Mouse (Mus musculus): ENCODE data around the gene Teddm1a. TPM values are rescaled to one million over a fixed set of nuclear protein-coding genes. Genes with fewer than 3 reads are reported as not detected.
"Not testable (repeated sequence)": the region's sequence is repeated elsewhere in the genome, so short reads cannot be mapped to it uniquely, and the experiment has no call there.

Gene Teddm1a
- polyA plus RNA-seq (2012; rRNA removed): not detected in 2 replicates

DNA sequence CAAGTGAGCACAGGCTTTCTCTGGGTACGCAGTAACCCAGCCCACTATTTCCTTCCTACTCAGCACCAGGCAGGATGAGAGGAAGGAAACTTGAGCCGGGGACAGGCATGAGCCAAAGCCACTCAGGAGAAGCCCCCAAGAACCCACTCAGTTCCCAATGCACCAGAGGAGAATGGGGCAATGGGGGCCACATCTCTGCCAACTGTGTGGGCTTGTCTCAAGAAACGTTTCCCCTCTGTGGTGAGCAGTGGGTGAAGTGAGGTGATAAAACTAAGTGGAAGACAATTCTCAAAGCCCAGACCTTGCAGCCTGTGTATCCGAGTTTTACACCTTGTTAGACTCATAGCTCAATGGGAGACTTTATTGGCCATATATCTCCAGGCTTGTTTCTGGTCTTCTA lies at the start of gene Teddm1a:
Teddm1a (plus strand) TSS at position 301 of the 400 bp plus-strand sequence.
- Histone ChIP-seq H3K4me1 (ENCODE audit: control insufficient read depth, insufficient read depth, insufficient read length, low read length) (no peaks in the 10 kb centered on the region), H3K36me3 (ENCODE audit: control insufficient read depth, insufficient read depth, low read length) (no peaks in the 10 kb centered on the region), H3K27ac (ENCODE audit: insufficient read depth, low read depth, low read length) (no peak within 1 kb of the TSS), H3K4me3 (ENCODE audit: low read depth, low read length) (no peak within 1 kb of the TSS), H3K27me3 (ENCODE audit: control insufficient read depth, insufficient read depth, low read length) (no peaks in the 10 kb centered on the region)
- WGBS: 68% methylated on average over 4 of the region's 4 CpGs
- no peak for TF ChIP-seq POLR2A (IDR thresholded peaks at IDR 0.05; ENCODE audit: low read depth, low read length)
- TF ChIP-seq CTCF (IDR thresholded peaks at IDR 0.05; ENCODE audit: extremely low read depth, insufficient read length, insufficient replicate concordance, low read depth, low read length): no peak

DNA sequence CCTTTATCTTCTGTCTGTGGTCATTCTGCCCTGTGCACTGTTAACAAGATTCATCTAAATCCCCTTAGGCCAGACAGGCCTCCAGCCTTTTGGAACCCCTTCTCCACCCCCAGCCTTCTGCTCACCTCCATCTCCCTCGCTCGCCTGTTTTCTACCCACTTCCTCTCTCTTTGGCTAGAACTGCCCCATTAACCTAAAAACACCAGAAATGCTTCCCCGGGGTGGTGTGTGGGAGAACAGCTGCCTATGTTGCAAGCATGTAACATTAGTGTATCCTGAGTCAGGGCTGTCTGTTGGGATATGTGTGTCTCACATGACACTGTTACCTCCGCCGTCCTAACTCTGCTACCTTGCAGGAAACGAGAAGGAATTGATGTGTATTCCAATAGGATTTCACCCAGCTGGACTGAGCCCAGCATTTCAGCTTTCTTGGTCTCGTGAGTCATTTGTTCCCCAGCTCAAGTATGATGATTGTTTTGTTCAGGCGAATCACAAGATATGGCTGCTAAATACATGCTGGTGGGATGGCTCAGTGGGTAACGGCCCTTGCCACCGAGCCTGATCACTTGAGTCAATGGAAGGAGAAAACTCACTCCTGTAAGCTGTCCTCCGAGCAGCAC lies 49.3 kb upstream of the Teddm1a start:
- WGBS: 84% methylated on average over 11 of the region's 11 CpGs
- Histone ChIP-seq H3K4me1 (ENCODE audit: control insufficient read depth, insufficient read depth, insufficient read length, low read length) (no peaks in the 10 kb centered on the region), H3K4me3 (ENCODE audit: low read depth, low read length) (no peak overlapping the region), H3K27ac (ENCODE audit: insufficient read depth, low read depth, low read length) (no peak overlapping the region), H3K36me3 (ENCODE audit: control insufficient read depth, insufficient read depth, low read length) (no peaks in the 10 kb centered on the region), H3K27me3 (ENCODE audit: control insufficient read depth, insufficient read depth, low read length) (no peaks in the 10 kb centered on the region)
- TF ChIP-seq POLR2A (IDR thresholded peaks at IDR 0.05; ENCODE audit: low read depth, low read length) (no peak), CTCF (IDR thresholded peaks at IDR 0.05; ENCODE audit: extremely low read depth, insufficient read length, insufficient replicate concordance, low read depth, low read length) (no peak)

DNA sequence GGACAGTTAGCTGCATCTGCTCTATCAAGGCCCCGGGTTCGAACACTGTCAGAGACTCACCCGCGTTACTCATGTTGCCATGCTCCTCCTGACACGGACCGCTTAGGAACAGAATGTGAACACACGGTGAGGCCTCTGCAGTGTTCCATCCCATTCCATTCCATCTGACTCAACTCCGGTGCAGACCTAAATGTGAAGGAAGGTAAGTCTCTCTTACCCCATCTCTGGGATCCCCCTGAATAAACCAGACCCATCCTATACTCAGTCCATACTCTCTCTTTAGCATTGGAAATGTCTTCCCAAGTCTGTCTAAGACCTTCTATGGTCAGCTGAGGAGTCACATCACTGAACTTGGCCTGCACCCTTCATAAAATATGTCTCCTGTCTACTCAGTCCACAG lies 47.5 kb upstream of the Teddm1a start, which contains the start of gene Rgsl1:
Rgsl1 (minus strand) TSS at position 101 of the 400 bp plus-strand sequence.
- no peak within 1 kb of the TSS for H3K4me3 ChIP-seq (ENCODE audit: low read depth, low read length)
- no peak within 1 kb of the TSS for H3K27ac ChIP-seq (ENCODE audit: insufficient read depth, low read depth, low read length)
- TF ChIP-seq POLR2A (IDR thresholded peaks at IDR 0.05; ENCODE audit: low read depth, low read length) (no peak), CTCF (IDR thresholded peaks at IDR 0.05; ENCODE audit: extremely low read depth, insufficient read length, insufficient replicate concordance, low read depth, low read length) (no peak)
- 93% methylated on average over 8 of the region's 8 CpGs for WGBS
- H3K4me1 ChIP-seq (ENCODE audit: control insufficient read depth, insufficient read depth, insufficient read length, low read length): no peaks in the 10 kb centered on the region
- H3K36me3 ChIP-seq (ENCODE audit: control insufficient read depth, insufficient read depth, low read length): no peaks in the 10 kb centered on the region
- H3K27me3 ChIP-seq (ENCODE audit: control insufficient read depth, insufficient read depth, low read length): no peaks in the 10 kb centered on the region

DNA sequence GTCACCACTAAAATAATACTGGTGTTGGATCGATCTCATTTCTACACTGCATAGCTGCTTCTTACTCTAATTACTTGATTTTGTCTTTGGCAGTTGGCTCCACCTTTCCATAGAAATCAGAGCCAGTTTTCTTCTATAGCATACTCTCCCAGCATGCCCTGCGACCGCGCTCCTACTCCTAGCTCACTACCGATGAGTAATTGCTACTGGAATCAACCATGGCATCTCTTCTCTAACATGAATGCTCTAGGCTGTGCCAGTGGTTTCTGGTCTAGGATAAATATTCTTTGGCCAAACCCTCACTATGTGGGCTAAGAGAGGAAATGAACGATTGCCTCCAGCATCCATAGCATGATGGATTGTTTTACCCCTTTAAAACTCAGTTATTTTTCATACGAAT lies 45.1 kb upstream of the Teddm1a start:
- H3K4me3 ChIP-seq (ENCODE audit: low read depth, low read length): no peak overlapping the region
- H3K27me3 ChIP-seq (ENCODE audit: control insufficient read depth, insufficient read depth, low read length): no peaks in the 10 kb centered on the region
- 84% methylated on average over 7 of the region's 7 CpGs for WGBS
- H3K27ac ChIP-seq (ENCODE audit: insufficient read depth, low read depth, low read length): no peak overlapping the region
- no peaks in the 10 kb centered on the region for H3K4me1 ChIP-seq (ENCODE audit: control insufficient read depth, insufficient read depth, insufficient read length, low read length)
- TF ChIP-seq CTCF (IDR thresholded peaks at IDR 0.05; ENCODE audit: extremely low read depth, insufficient read length, insufficient replicate concordance, low read depth, low read length): no peak
- TF ChIP-seq POLR2A (IDR thresholded peaks at IDR 0.05; ENCODE audit: low read depth, low read length): no peak
- H3K36me3 ChIP-seq (ENCODE audit: control insufficient read depth, insufficient read depth, low read length): no peaks in the 10 kb centered on the region

DNA sequence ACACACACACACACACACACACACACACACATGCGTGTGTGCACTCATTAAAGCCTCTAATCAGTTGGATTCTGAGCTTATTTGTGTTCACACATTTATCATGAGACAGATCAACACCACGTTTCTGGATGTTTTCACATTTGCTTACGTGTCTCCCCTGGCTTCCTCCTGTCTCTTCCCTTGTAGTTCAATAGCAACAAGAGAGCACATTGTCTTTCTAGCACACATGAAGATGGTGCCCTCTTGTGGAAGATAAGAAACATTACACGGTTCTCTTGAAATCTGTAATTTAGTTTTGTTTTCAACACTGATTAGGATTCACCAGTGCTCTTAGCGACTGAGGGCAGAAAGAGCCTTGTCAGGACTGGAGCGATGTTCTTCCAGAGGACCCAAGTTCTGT lies 44.7 kb upstream of the Teddm1a start:
- Histone ChIP-seq H3K27me3 (ENCODE audit: control insufficient read depth, insufficient read depth, low read length) (no peaks in the 10 kb centered on the region), H3K36me3 (ENCODE audit: control insufficient read depth, insufficient read depth, low read length) (no peaks in the 10 kb centered on the region), H3K4me1 (ENCODE audit: control insufficient read depth, insufficient read depth, insufficient read length, low read length) (no peaks in the 10 kb centered on the region), H3K27ac (ENCODE audit: insufficient read depth, low read depth, low read length) (no peak overlapping the region), H3K4me3 (ENCODE audit: low read depth, low read length) (no peak overlapping the region)
- TF ChIP-seq POLR2A (IDR thresholded peaks at IDR 0.05; ENCODE audit: low read depth, low read length) (no peak), CTCF (IDR thresholded peaks at IDR 0.05; ENCODE audit: extremely low read depth, insufficient read length, insufficient replicate concordance, low read depth, low read length) (peak; percentile 34; the same call in 1 of the 2 replicates)
- WGBS: 20% methylated on average over 6 of the region's 6 CpGs

DNA sequence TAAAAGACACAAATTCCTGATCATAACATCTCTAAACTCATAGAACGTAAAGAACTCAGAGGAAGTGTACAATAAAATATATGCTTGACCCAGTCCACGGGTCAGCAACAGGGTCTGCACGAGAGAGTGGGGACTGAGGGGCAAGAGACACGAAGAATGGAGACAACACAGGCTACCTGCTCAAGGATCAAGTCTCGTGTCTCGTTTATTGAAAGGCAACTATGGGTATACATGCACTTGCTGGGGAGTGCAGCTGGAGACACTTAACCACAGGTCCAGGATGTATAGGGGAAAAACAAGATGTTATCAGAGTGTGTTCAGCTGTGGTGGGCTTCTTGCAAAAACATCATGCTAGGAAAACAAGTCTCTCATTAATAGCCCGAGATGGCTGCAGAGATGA lies 38.8 kb upstream of the Teddm1a start:
- H3K36me3 ChIP-seq (ENCODE audit: control insufficient read depth, insufficient read depth, low read length); H3K4me3 ChIP-seq (ENCODE audit: low read depth, low read length); H3K27ac ChIP-seq (ENCODE audit: insufficient read depth, low read depth, low read length); H3K27me3 ChIP-seq (ENCODE audit: control insufficient read depth, insufficient read depth, low read length); H3K4me1 ChIP-seq (ENCODE audit: control insufficient read depth, insufficient read depth, insufficient read length, low read length): not testable (repeated sequence)
- WGBS: 68% methylated on average over 7 of the region's 7 CpGs

DNA sequence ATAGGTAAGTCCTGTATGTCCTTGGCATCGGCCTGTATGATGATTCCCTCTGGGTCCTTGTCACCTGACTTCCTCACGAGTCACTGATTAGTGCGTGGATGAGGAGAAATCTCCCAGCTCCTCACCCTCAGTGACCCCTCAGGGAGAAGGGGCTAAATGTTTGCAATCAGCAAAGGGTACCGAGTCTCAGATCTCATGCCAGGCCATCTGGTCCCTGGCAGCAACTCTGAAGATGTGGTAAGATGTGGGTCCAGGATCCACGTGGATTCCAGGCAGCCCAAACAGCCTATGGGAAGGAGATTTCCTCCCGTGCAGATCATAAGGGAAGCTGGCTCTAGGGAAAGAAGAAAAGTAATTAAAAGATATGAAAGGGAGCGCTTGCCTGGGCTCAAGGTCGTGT lies 35.6 kb upstream of the Teddm1a start:
- Histone ChIP-seq H3K27me3 (ENCODE audit: control insufficient read depth, insufficient read depth, low read length) (no peaks in the 10 kb centered on the region), H3K36me3 (ENCODE audit: control insufficient read depth, insufficient read depth, low read length) (no peaks in the 10 kb centered on the region), H3K4me3 (ENCODE audit: low read depth, low read length) (no peak overlapping the region), H3K27ac (ENCODE audit: insufficient read depth, low read depth, low read length) (no peak overlapping the region), H3K4me1 (ENCODE audit: control insufficient read depth, insufficient read depth, insufficient read length, low read length) (no peaks in the 10 kb centered on the region)
- TF ChIP-seq POLR2A (IDR thresholded peaks at IDR 0.05; ENCODE audit: low read depth, low read length): no peak
- TF ChIP-seq CTCF (IDR thresholded peaks at IDR 0.05; ENCODE audit: extremely low read depth, insufficient read length, insufficient replicate concordance, low read depth, low read length): no peak
- WGBS: 54% methylated on average over 8 of the region's 8 CpGs

Data from small intestine, adult 2 months (tissue).